Mouse (Mus musculus): Measurements from ENCODE around the gene Ttll8.

The Ttll8 gene

DNA sequence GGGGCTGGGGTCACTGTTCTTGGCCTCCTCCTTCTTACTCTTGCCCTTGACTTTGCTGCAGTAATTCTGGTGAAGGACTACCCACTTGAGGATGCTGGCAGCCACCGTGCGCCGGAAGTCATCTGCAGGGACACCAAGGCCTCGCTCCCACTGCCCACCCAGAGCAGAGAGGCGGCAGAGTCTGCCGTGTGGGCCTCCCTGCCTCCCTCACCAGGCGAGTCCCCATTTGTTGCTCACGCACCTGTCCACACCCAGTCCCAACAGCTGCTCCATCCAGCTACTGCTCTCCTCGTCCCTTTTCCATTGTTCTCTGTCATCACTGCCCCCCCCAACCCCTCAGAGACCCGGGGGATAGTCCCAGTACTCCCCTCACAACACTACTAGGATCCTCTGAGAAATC lies 21.6 kb downstream of the Ttll8 start:
- in situ Hi-C loops (cut with MboI; ENCODE audit: unreplicated experiment in 2 of 2): no loop called here

DNA sequence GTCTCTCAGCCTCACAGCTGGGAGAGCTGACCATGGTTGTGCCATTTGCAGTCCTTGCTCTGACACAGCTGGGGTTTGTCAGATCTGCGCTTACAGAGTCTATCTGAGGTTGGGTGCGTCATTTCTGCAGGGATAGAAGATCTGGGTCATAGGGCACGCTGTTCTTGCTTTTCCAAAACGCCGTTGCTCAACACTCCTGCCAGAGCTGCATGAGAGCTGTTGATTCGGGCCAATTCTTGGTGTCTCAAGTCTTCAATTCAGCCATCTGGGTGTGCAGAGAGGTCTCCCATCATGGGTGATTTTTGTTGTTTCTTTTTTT lies 32.3 kb downstream of the Ttll8 start:
- in situ Hi-C loops (cut with MboI; ENCODE audit: unreplicated experiment in 2 of 2): loop anchor here (5.0 kb wide), 3 partner anchors 40 to 95 kb away; no protein-coding TSS in a partner anchor

DNA sequence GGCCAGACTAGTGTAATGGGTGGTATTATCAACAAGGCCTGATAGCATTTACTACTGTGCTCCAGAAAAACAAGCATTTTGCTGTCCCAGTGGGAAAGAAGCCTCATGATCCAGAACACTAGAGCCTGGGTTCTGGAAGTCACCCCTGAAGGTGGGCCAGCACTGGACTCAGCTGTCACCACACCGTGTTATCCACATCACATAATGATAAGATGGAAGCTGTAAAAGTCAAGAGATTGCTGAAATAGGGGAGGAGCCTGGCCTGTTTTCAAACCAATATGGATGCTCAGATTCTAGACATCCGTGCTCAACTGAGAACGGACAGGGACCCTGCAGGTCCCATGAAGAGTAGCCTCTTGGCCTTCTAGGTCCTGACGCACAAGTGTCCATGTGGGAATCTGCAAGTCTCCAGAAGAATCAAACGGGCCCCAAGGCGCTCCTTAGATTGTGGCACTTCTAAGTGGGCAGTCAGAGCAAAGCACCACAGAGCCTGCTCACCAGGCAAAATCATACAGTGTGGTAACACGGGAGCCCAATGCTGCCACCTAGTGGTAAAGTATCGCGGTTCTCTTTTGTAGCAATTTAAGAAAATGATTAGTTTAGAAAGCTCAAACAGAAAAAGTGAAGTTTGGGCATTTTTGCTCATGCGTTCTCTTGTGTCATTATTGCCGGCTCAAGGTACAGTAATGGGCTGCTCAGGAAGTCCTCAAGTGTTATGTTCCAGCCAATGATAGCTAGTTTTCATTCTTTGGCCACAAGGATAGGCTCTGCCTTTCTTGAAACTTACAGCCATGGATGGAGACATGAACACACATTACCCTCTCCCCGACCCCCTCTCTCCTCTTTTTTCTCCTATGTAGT lies 32.9 kb downstream of the Ttll8 start:
- in situ Hi-C loops (cut with MboI; ENCODE audit: unreplicated experiment in 2 of 2): loop anchor here (5.0 kb wide), 3 partner anchors 39 to 94 kb away; no protein-coding TSS in a partner anchor

DNA sequence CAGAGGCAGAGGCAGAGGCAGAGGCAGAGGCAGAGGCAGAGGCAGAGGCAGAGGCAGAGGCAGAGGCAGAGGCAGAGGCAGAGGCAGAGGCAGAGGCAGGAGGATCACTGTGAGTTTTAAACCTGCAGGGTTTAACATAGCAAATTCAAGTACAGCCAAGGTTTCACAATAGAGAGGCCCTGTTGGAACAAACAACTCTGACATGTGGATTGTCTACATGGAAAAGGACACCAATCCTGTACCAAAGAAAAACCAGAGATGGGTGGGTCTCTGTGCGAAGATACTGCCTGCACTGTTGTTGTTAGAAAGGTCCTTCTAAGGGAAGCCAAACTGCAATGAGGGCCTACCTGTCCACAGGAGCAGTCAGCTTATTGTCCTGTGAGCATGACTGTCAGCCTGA lies 34.2 kb downstream of the Ttll8 start:
- in situ Hi-C loops (cut with MboI; ENCODE audit: unreplicated experiment in 2 of 2): loop anchor here (5.0 kb wide), 3 partner anchors 38 to 93 kb away; no protein-coding TSS in a partner anchor

DNA sequence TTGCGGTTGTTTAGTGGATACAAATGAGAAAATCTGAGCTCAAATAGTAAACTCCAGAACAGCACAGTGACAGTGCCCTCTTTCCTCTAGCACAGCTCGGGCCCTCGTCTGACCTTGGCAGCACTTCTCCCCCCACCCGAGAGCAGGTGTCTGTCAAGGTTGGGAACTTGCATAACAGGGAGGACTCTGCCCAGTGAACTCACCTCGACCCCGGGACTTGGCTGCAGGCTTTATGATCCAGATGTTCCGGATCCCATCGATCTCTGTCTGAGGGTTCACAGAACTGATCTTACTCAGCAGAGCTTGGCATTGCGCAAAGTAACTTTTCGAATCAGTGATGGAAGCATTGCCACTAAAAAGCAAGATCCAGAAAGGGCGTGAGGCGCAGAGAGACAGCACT lies 34.9 kb downstream of the Ttll8 start:
- in situ Hi-C loops (cut with MboI; ENCODE audit: unreplicated experiment in 2 of 2): no loop called here

DNA sequence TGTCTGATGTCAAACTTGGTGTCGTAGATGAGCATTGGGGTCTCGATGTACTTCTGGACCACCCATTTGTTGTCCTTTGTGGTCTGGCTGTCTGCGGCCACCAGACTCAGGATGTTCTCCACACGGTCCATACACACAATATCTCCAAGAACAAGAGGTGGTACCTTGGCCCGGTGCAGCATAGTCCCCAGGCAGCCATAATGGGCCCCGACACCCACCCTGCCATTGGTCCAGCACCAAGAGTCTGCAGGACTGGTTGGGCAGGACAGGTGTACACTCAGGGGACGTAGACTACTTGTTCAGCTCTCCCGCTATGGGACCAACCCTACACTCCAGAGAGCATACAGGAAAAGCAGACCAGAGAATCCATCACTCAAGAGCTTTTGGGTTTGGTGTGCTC lies 37.1 kb downstream of the Ttll8 start:
- in situ Hi-C loops (cut with MboI; ENCODE audit: unreplicated experiment in 2 of 2): no loop called here

DNA sequence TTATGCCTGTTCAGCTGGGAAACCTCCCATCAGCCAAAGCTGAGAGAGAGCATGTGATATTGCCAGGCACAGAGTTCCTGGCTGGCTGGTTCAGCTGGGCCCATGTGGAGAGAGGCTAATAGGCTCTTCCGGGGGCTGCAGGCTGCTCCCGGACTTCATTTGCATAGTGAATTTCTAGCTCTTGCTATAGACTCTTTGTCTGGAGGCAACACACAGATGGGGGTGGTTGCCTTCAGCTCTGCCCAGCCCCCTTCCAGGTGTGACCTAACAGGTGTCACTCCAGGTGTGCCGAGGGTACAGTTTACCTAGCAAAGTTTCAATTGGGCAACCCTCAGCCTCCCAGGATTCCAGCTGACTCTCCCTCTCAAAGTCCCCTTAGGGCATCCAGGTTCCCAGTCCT lies 37.9 kb downstream of the Ttll8 start:
- in situ Hi-C loops (cut with MboI; ENCODE audit: unreplicated experiment in 2 of 2): no loop called here

DNA sequence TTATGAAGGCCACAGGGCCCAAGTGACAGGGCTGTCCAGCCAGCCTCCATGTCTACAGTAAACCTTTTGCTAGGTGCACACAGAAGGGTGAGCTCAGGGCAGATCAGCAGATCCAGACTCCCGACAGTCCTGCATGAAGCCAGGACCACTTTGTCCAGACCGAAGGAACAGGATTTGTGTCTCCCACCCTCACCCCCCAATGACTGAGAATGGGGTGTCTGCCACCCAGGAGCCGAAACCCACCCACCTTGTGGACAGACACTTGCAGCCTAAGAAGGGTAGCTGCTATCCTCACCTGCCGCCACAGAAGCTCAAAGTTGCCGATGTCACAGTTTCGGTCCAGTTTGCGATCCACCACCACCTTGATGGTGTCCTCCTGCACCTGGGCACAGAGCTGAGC lies 39.2 kb downstream of the Ttll8 start:
- in situ Hi-C loops (cut with MboI; ENCODE audit: unreplicated experiment in 2 of 2): no loop called here

DNA sequence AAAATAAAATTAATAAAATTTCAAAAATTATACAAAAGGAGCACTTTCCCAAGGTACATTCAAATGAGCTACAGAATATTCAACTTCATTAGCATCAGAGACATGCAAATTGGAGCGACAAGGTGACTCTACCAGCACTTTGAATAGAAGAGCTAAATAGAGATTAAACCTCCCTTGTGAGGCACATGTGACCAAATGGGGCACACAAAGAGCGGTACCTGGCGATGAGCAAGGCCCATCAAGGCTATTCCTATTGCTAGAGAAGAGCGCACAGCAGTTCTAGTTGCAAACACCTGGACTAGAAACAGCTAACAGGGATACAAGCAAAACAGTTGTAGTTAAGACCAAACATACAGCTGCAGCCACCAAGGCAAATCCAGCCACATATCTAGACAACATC lies 47.9 kb downstream of the Ttll8 start:
- in situ Hi-C loops (cut with MboI; ENCODE audit: unreplicated experiment in 2 of 2): no loop called here

DNA sequence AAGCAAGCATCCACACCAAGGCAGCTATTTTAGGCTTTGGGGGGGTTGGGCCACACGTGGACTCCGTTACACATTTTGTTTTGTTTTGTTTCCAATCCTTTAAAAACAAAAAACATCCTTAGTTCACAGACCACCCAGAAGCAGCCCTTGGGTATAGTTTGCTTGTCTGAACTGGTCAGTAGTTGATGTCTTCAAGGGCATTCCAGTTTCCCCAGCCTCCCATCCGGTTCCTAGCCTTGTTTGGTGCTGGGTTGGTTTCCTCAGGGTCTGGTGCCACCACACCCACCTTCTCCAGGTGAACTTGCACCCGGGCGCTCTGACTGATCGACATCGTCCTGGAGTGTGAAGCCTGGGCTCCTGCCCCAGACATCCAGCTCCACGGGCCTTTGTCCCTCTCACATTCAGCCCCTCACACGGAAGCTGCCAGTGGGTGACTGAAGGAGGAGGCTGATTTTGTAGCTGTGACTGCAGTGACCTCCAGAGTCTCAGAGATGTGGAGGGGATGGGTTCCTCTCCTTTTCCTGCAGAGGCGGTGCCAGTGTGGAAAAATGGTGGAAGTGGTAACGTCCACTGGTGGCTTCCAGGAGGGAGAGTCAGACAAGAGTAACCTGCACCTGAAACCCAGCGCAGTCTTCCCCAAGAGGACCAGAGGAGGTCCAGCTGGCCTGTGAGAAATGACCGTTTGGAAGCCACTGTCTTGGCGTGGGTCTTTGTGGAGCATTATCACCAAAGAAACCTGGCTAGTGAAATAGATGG lies 50.0 kb downstream of the Ttll8 start:
- in situ Hi-C loops (cut with MboI; ENCODE audit: unreplicated experiment in 2 of 2): no loop called here

DNA sequence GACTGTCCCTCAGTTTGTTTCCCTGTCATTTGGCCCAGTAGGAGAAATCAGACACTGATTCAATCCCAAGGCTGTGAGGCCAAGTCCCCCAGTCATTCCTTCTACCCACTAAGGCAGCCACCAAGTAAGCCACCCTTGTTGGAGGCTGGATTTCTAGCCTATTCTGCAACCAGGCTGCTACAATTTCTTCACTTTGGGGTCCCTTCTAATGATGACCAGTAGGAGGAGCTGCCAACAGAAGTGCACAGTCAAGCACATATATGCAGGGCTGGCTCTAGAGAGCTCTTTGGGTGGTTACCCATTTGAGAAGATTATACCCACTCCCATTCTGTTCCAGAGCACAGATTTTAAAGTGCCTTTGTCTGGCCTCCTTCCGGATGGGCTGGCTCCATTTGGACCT lies 51.1 kb downstream of the Ttll8 start:
- in situ Hi-C loops (cut with MboI; ENCODE audit: unreplicated experiment in 2 of 2): no loop called here

DNA sequence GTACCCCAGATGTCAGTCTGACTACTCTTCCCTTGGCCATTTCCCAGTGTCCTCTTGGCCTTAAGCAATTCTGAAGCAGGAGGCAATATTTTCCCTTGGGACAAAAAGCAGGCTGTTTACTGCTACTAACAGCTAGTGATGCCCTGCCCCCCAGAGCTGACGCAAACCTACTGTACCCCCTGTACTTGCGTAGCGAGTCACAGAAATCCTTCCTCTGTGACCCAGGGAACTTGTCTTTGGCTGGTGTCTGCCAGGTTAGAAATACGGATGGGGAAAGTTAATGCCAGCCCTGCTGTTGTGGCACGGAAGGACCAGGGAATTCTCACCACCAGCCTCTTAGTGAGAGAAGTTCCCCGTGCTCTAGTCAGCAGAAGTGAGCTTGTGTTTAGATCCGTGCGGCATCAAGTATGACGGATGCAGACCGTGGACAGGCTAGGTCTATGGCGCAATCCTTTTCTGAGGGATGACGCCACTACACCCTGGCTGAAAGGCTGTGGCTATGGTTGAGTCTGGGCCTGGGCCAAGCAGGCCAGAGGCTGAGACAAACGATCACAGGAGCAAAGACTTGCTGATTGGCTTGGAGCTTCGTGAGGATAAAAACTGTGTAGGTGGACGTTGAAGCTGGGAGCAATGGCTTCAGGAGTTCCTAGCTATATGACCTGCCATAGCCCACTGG lies 51.9 kb downstream of the Ttll8 start:
- in situ Hi-C loops (cut with MboI; ENCODE audit: unreplicated experiment in 2 of 2): no loop called here

DNA sequence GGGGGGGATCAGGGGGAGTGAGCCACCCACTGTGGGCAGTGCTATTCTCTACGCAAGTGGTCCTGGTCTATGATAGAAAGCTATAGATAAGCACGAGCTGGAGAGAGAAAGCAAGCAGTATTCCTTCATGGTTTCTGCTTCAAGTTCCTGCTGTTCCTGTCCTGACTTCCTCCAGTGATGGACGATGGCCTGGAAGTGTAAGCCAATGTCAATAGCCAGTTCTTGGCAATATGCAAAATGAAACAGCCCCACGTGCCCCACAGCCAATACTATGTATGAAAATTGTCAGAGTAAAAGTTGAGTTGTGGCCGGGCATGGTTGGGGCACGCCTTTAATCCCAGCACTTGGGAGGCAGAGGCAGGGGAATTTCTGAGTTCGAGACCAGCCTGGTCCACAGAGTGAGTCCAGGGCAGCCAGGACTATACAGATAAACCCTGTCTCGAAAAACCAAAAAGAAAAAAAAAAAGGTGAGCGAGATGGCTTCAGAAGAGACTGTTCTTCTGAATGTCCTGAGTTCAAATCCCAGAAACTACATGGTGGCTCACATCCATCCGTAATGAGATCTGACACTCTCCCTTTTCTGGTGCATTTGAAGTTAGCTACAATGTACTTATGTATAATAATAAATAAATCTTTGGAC lies 57.8 kb downstream of the Ttll8 start:
- in situ Hi-C loops (cut with MboI; ENCODE audit: unreplicated experiment in 2 of 2): no loop called here

DNA sequence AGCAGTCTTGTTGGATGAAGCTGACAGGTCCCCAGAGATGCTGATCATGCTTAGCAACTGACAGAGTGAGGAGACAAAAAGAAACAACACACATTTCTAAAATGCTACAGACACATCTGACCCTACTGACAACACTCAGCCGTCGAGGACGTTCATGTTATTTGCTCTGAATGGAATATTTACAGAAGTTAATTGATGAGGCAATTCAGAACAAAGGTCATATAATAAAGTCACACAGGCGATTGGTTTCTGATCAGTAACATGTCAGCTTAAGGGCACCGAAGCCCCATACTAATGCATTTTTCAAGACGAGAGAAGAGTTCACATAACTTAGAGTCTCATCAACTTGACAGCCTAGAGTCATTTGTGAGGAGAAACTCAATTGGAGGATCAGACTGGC lies 58.3 kb downstream of the Ttll8 start:
- in situ Hi-C loops (cut with MboI; ENCODE audit: unreplicated experiment in 2 of 2): no loop called here

DNA sequence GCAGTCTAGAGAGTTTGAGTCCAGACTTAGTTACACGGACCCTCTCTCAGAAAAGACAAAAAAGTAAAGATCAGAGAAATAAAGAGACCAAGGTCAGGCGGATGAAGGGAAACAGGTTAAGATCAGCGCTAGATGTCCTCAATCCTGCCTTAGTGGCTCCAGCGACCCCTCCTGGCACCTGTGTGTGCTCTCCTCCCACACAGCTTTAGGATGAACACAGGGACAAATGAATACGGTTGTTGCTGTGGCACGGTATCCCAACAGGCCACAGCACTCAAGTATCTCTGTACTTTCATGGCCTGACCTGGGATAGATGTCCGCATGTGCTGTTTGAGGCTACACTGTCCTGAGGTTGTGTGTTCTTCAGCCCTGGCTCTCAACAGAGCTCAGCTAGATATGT lies 59.1 kb downstream of the Ttll8 start:
- in situ Hi-C loops (cut with MboI; ENCODE audit: unreplicated experiment in 2 of 2): no loop called here

DNA sequence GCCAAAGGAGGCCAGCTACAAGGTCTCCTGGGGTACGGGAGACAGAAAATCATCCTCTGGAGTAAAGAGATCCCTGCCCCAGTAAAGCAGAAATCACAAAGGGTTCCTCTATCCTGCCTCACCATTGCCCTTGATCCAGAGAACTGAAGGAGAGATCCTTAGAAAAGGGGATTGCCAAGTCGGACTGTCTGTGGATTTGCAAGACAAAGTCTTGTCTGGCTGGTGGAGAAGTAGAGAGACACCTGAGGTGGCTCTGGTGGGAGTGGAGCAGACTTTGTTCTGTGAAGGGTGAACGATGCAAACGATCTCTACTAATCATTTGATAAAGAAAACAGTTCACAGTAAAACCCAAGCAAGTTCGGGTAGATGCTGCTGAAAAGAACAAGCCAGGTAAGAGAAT lies 61.3 kb downstream of the Ttll8 start:
- in situ Hi-C loops (cut with MboI; ENCODE audit: unreplicated experiment in 2 of 2): no loop called here

DNA sequence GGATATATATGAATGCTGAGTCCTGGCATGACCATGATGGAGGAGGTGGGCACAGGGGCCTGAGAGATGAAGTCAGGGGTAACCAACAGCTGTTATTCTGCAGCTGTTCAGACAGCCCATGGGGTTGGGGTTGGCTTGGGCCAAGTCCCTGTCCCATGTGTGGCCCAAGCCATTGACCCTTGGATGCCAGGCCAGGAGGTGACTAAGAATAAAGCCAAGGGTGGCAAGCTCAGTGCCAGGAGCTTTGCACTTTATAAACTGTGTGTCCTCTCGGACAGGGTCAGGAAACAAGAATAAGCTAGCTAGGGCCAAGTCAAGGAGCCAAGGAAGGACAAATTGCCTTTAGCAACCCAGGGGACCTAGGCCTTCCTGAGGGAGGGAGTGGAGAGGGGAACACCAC lies 62.0 kb downstream of the Ttll8 start:
- in situ Hi-C loops (cut with MboI; ENCODE audit: unreplicated experiment in 2 of 2): no loop called here

DNA sequence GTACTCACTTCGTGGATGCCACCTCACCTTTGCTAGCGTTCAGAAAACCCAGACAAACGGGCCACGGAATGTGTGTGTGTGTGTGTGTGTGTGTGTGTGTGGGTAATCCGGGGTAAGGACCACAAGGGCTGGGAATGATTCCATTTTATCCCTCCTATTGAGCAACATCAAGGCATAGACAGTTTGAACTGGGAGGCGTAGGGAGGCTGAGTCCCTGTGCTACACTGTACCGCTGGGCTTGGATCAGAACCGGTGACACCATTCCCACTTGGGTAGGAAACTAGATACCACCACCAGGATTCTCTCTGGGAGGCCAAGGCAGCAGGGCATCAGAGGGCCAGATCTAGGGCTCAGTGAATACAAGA lies 62.6 kb downstream of the Ttll8 start:
- in situ Hi-C loops (cut with MboI; ENCODE audit: unreplicated experiment in 2 of 2): no loop called here

DNA sequence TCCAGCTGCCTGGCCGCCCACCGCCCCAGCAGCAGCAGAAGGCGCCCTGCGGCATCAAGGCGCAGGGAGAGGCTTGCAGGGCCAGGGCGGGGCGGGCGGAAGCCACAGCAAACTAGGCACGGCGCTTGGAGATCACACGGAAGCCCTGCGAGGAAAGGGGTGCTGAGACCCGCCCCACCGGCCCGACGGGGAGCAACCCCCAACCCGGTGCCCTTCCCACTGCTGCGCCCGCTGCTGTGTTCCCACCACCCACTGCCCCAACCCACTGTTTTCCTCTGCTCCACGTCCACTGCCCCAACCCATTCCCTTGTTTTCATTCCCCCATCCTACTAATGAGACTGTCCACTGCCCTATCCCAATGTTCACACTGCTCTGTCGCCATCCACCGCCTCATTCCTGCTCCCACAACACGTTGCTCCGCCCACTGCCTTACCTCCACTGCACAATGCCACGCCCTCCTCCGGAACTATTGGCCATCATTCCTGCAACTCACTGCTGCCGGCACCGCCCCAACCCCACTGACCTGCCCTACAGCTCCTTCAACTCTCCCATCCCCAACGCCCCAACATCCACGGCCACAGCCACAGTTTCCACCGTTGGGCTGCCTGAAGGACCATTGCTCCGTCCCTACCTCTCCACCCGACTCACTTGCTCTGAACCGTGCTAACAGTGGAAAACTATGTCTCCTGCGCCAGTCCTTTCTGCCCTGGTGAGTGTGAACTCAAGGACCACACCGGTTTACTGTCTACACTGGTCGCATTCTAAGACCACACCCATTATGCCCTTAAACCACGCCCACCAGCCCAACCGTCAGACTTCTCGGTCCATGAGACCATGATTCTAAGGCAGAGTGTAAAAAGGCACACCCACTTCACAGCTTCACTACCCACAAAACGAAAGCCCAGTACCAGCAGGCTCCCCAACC lies 63.2 kb downstream of the Ttll8 start:
- in situ Hi-C loops (cut with MboI; ENCODE audit: unreplicated experiment in 2 of 2): no loop called here

DNA sequence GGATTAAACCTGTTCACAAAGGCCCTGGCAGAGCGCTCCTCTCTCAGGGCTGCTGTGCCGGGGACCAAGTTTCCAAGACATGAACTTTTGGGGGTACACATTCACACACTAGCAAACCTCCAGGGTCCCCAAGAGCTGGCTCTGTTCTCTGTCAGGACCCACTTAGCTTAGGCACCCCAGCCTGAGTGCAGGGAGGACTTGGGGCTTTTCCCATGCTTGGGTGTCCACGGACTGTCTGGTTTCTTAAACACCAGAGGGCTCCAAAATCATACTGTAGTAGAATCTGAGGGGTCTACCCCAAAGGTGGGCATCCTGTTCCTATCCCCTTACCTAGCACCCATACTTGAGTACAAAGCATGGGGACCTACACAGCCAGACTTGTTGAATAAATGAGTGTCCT lies 64.2 kb downstream of the Ttll8 start:
- in situ Hi-C loops (cut with MboI; ENCODE audit: unreplicated experiment in 2 of 2): no loop called here

Measured in v-Abl transformed pro-B cells (cell line).